In genomic region chr11:67140175-67140574, GRCm38 (mm10) we compare ENCODE assay signal across 15 mouse cellular contexts. TPM values are rescaled to one million over a fixed set of nuclear protein-coding genes. Genes with fewer than 3 reads are reported as not detected.
"Had no signal": no experiment of that assay in that cellular context is flagged by ENCODE, and none has a peak within 500 bp of the region (broad histone marks: within the 10 kb centered on the region; RNA-seq: fewer than 3 reads in every experiment).

No protein-coding gene starts in this region.

- DNase-seq: liver, postnatal 0 days; lung, adult 2 months; lung, postnatal 14 days; lung, postnatal 36 days; midbrain, embryonic 14.5 days; right cerebral cortex, postnatal 14 days; spleen, adult 18-20 months; thymus, adult 18-20 months; thymus, postnatal 14 days; thymus, postnatal 36 days had no signal

- ATAC-seq: liver, postnatal 0 days; lung, postnatal 0 days had no signal

RNA-seq across cellular contexts. Expression of gene Myh2, which starts 30.7 kb away (rescaled TPM):
- total RNA-seq: megakaryocyte progenitor cell, adult 5-6 weeks; megakaryocyte-erythroid progenitor cell, adult 5-6 weeks; monocyte, adult 5-6 weeks; neutrophil, adult 5-6 weeks had no signal

RNA-seq across cellular contexts. Expression of gene Myh1, which starts 59.7 kb away (rescaled TPM):
- total RNA-seq: megakaryocyte progenitor cell, adult 5-6 weeks; megakaryocyte-erythroid progenitor cell, adult 5-6 weeks; monocyte, adult 5-6 weeks; neutrophil, adult 5-6 weeks had no signal
